Mouse (Mus musculus) T-helper 17 cell (primary cell): ENCODE results near the gene Efna2.

Experiments
- in situ Hi-C, 2 experiments: fragments of 300-600 bp; cut with MboI, MseI; formaldehyde crosslinking; loops; 1 replicate in 1 of 2; 2 replicates in 1 of 2; pipeline ENCODE4 v1.15.1; 2025; ENCODE audit warnings: high pct_unique_total_duplicates in 2 of 2

Gene Efna2

DNA sequence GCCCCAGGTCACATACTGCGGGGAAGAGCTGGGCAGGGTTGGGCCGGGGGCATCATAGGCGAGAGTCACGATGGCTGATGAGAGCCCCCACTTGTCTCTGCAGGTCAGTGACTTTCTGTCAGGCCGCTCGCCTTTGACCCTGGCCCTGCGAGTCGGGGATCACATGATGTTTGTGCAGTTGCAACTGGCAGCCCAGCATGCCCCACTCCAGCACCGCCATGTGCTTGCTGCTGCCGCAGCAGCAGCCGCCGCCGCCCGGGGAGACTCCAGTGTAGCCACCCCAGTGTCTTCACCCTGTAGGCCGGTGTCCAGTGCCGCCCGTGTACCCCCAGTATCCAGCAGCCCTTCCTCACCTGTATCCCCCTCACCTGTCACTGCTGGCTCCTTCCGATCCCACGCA is 25.6 kb upstream of the Efna2 start:
- in situ Hi-C loops = loop anchor here in 1 of 2 experiments (10.0 kb wide), 1 partner anchor 991 kb away; no protein-coding TSS in a partner anchor

GRCm38 (mm10) chr10:80154384-80154783 is 24.9 kb upstream of the Efna2 start:
- in situ Hi-C loops = loop anchor here in 1 of 2 experiments (10.0 kb wide), 1 partner anchor 990 kb away; no protein-coding TSS in a partner anchor

GRCm38 (mm10) chr10:80155277-80155676 is 24.0 kb upstream of the Efna2 start:
- in situ Hi-C loops = loop anchor here in 1 of 2 experiments (10.0 kb wide), 1 partner anchor 990 kb away; no protein-coding TSS in a partner anchor

DNA sequence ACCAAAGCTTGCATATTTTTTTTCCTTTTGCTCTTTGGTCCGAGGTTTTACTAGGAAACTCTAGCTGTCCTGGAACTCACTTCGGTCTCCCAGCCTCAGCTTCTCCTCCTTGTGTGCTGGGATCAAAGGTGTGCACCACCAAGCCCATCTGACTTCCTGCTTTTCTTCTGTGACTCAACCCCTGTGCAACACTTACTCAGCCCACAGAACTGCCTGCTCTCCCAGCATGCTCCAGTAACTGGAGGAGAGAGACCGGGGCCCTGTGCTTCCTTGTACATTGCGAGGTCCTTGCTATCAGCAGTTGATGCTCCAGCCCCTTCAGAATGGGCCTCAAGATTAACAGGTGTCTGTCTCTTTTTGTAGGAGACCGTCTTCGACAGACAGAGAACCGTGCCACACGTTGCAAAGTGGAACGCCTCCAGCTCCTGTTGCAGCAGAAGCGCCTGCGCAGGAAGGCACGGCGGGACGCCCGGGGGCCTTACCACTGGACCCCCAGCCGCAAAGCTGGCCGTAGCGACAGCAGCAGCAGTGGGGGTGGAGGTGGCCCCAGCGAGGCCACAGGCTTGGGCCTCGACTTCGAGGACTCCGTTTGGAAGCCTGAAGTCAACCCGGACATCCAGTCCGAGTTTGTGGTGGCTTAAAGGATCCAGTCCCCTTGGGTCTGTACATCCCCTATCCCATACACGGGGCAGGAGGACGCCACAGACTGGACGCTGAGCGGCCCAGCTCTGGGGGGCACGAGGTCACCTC is 23.1 kb upstream of the Efna2 start:
- in situ Hi-C loops = loop anchor here in 1 of 2 experiments (10.0 kb wide), 1 partner anchor 989 kb away; no protein-coding TSS in a partner anchor

DNA sequence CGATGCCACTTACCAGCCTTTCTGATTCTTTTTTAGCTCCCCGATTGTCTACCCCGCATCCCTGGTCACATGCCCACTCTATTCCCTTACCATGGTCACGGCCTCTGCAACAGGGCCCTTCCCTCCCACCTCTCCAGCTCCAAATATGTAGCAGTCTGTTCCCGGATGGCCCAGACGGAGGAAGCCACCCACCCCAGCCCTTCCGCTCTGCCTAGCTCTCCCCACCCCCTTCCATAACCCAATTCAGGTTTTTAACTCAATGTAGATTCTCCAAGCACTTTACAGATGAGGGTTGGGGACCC is 22.6 kb upstream of the Efna2 start:
- in situ Hi-C loops = loop anchor here in 1 of 2 experiments (10.0 kb wide), 1 partner anchor 988 kb away; no protein-coding TSS in a partner anchor

DNA sequence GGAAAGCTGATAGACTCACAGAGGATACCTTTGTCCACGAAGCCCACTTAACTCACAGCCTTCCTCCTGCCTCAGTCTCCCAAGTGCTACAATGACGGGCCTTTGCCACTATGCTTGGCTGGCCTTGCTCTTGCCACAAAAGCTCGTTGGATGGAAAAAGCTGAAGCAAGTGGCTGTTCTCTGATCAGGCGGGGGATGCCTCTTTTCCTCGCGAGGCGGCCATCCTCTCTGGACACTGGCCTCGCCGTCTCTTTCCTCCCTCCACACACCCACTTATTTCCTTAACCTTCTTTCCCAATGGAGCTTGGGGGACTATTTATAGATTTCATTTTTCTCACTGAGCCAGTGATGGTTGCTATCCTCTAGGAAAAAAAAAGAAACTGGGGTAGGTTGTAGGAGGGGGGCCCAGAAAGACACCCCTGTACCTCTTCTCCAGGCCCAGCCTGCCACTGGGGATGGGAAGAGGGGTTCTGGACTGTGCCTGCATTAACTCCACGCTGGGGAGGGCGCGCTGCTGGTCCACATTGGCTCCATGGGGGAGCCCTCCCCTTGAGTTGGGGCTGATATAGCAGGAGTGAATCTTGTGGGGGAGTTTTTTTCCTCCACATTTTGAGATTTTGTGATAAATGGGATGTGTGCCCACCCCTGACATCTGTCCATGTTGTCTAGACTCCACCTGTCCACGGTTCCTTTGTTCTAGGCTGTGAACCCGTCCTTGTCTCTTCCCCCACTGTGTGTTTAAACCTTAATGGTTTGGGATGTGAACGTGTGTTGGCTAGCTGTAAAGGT is 21.9 kb upstream of the Efna2 start:
- in situ Hi-C loops = loop anchor here in 1 of 2 experiments (10.0 kb wide), 1 partner anchor 987 kb away; no protein-coding TSS in a partner anchor

DNA sequence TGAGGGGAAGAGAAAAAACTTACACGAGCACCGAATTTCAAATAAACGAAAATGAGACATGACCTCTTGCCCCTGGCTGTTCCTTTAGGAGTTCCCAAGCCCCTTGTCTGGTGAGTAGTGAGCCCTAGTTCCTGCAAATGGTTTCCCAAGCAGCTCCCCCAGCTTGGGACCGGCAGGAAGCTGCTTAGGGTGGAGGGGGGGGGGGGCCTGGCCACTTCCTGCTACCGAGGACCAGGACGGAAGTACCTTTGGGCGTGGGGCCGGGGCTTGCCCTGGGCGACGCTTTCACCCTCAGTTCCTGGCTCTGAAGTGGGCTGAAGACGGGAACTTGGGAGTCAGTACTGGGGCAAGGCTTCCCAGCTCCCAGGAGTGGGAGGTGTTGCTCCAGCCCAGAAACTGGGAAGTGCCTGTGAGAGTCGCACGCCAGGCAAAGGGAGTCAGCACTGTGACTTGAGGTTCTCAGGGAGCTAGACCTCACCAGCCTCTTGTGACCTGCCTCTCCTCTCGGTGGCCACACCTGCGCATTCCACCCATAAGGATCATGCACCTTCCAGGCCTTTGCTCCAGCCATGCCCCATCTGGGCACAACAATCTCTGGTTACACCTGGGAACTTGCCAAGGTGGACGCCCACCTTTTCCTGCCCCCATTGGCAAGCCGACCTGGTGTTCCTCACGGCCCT is 20.8 kb upstream of the Efna2 start:
- in situ Hi-C loops = loop anchor here in 1 of 2 experiments (10.0 kb wide), 1 partner anchor 986 kb away; no protein-coding TSS in a partner anchor

DNA sequence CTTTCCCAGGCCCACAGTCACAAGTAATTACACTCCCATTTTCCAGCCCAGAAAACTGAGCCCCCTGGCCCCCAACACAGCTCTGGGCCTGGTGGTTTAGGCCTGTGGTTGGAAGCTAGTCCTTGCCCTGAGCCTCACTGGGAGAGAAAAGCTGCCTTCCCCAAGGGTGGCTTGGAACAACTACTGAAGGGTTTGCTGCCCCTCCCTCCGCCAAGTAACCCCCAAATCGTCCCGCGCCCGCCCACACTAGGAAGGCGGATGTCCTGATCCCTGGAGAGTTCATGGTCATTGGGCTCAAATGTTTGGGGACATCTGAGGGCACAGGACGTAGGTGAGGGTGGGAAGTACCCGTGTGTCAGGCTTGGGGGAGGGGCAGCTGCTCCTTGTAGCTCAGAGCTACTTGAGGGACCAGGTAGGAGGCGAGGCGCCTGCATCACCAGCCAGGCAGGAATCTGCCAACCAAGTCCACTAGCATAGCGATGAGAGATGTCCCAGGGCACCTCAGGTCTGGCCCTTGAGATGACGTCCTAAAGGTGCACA is 20.2 kb upstream of the Efna2 start:
- in situ Hi-C loops = loop anchor here in 1 of 2 experiments (10.0 kb wide), 1 partner anchor 986 kb away; no protein-coding TSS in a partner anchor

GRCm38 (mm10) chr10:80159561-80160454 is 19.5 kb upstream of the Efna2 start:
- in situ Hi-C loops = loop anchor here in 1 of 2 experiments (10.0 kb wide), 1 partner anchor 985 kb away; no protein-coding TSS in a partner anchor

DNA sequence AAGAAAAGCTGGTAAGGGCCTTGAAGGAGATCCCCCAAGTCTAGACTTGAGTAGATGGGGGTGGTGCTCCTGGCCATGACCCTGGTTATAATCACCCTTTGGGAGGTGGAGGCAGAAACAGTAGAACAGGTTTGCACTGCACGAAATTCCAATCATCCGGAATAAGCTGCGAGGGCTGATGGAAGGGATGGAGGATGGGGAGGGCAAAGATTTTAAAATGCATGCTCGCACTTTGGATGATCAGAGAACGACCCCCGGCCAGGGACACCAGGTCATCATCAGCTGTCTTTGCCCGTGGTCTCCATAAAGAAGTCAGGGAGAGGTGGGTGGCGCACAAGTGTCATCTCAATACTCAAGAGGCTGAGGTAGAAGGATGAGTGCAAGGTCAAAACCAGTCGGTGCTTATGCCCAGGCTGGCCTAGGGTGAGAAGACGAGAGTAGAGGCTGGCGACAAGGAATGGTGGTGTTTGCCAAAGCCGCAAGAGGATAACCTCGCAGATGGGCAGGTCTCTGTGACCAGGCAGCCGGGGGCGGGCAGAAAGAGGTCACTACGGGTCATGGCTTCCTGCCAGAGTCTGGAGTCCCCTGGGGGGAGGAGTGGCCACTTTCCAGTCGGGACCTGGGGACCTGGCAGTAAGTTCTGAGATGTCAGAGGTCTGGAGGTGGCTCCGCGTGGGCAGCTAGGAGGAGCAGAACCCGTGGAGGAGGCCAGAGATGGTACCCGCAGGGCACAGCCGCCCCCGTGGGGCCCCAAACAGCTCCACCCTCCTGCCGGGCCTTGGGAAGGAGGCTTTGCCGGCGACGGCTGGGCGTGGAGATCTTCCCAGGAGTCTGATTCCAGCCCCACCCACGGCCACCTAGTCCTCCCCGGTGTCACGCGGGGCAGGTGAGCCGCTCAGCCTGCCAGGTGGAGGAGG is 18.6 kb upstream of the Efna2 start:
- in situ Hi-C loops = no loop called here

DNA sequence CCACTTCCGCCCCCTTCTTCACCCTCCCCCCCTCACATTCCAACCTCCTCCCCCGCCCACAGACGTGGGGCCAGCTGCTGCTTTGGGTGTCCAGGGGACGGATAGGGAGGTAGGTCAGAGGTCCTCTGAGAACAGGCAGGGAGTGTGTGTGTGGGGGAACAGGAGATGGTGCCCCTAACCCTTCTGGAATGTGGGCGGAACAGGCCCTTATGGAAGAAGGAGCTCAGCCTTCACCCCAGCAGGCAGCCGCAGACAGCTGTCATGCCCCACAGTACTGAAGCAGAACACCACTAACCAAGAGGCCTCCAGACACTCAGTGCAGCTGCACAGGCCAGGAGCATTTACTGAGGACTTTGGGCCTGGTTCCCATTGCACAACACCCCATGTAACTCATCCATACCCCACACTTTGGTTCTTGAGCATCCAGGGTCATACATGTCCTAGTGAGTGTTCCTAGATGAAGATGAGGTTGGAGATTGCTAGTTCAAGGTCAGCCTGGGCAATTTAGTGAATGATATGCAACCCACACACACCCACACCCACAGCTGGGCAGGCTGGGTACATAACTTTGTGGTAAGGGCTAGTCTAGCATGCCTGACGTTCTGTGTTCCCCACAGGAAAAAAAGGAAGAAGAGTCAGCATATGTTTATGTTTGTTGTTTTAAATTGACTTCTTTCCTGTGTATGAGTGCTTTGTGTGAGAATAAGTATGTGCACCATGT is 17.6 kb upstream of the Efna2 start:
- in situ Hi-C loops = no loop called here

DNA sequence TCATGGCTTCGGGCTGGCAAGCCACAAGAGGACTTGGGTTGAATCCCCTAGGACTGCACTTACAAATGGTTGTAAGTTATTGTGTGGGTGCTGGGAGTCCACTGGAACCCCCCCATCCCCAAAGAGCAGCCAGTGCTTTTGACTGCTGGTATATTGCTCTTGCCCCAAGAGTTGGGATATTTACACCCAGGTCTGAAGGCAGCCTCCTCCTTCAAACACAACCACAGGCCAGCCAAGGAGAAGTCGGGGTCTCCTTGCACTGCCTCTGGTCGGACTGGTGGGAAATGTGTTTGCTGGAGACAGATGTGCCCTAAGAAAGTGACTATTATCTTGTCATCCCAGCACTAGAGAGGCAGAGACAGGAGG is 17.1 kb upstream of the Efna2 start:
- in situ Hi-C loops = no loop called here

- in situ Hi-C loops = no loop called here
These were observed 16.5 kb upstream of the Efna2 start for GRCm38 (mm10) chr10:80162716-80163299.

DNA sequence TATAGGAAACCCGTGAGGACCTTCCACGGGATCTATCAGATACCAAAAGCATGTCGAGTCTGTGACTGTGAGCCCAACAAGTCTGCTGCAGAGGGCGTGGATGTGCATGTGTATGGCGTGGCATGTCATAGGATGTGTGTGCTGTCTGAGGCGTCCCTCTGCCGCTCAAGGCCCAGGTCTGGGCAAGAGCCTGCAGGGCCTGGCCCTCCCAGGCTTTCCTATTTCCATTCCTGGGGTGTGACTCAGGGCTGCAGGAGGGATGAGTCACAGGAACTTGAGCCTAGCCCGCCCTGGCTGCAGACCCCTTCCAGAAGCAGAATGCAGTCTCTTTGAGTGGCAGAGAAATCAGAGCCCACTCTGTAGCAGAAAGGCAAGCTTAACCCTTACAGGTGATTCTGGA is 15.6 kb upstream of the Efna2 start:
- in situ Hi-C loops = no loop called here

- in situ Hi-C loops = no loop called here
These were observed 14.9 kb upstream of the Efna2 start for GRCm38 (mm10) chr10:80164161-80164997.

GRCm38 (mm10) chr10:80164998-80165344 is 14.3 kb upstream of the Efna2 start:
- in situ Hi-C loops = no loop called here

DNA sequence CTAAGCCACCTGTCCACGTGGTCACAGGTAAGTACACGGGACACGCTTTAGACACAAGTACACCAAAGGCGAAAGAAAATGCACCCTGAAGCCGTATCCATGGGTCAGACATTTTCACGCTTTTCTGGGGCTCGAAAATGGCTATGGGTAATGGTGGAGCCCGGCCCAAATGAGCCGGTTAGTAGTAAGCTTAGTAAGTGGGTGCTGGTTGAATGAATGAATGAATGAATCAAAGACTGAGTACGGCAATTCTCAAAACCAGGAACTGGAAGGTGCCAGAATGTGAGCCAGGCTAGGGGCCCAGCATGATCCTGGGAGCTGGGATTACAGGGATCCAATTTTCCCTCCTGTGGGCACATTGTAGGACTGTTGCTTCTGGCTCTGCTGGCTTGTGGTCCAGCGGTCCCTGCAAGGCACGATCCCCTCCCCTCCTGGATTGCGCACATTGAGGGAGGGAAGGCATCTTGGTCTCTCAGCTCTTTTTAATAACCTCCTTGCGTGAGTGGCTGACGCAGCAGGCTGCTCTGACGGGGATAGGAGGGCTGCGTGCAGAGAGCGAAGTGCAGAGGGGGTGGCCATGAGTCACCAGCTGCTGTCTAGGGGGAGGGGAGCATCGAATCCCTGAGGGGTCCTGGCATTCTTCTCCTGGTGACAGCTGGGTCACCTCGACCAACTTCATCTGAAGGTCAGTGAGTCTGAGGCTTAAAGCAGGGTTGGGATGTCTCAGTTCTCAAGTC is 13.7 kb upstream of the Efna2 start, which contains the start of gene Cirbp:
Gene Cirbp (plus strand): TSS at position 594 of the 737 bp plus-strand sequence.
- in situ Hi-C loops = no loop called here
